Mouse (Mus musculus) G1E (cell line): Measurements from ENCODE around the gene Adamts12.

ENCODE experiments used
- CTCF ChIP-seq: IDR thresholded peaks from 2 replicates; pipeline ENCODE4 v1.5.1; 2012; ENCODE audit warnings: low read depth, low read length, inconsistent platforms, mixed read lengths
- GATA1 ChIP-seq: IDR thresholded peaks from 2 replicates; pipeline ENCODE4 v1.6.1; 2012; ENCODE audit warnings: borderline replicate concordance, low read length, inconsistent platforms, mixed read lengths
- GATA2 ChIP-seq: IDR thresholded peaks from 2 replicates; pipeline ENCODE4 v1.6.1; 2012; ENCODE audit warnings: low read depth, low read length, inconsistent platforms, borderline replicate concordance
- TAL1 ChIP-seq: conservative IDR thresholded peaks from 2 replicates; pipeline ENCODE4 v1.6.1; 2012; ENCODE audit warnings: low read depth, low read length, inconsistent platforms, mixed read lengths

DNA sequence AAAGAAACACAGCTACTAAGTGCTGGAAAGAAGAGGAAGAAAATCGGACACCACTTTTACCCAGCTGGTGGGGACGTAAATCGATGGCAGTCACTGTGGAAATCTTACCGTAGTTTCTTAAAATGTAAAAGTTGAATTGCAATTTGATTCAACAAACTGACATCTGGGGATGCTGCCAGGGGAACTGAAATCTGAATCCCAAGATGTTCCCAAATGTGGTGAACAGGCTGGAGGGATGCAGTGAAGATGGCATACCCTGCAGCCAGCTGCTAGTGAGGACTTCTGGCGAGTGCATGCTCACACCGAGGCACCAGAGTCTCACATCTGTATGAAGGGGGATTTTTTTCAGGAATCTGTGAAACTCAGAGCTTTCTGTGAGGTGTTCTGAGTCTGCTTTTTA is 138.5 kb downstream of the Adamts12 start:
- no peak for TF ChIP-seq CTCF
- TF ChIP-seq TAL1 = no peak
- TF ChIP-seq GATA1 = no peak
- TF ChIP-seq GATA2 = no peak
